Mouse (Mus musculus): ENCODE data around the gene Prr36. TPM values are rescaled to one million over a fixed set of nuclear protein-coding genes. Genes with fewer than 3 reads are reported as not detected.
A peak's percentile ranks its signal among the peaks of the same experiment; 100 is the strongest.

Prr36 gene
- total RNA-seq, 1 experiment from 2014 or later = 5.2 TPM

DNA sequence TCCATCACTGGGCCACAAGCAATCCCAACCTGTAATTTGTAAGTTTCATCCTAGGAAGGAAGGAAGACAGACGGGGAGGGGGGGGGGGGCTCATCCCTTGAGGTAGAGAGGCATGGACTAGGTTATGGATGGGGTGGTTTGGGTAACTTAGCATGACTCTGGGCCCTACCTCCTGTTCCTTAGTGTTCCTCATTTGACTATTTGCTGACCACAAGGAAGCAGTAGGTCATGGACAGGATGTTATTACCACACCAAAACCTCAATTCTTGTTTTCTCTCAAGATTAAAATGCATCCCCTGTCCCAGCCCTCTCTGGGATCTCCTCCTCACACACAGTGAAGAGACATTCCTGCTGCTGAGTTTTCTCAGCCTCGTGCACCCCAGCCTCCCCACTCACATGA, 15.9 kb downstream of the Prr36 start:
- DNase-seq = no peak

DNA sequence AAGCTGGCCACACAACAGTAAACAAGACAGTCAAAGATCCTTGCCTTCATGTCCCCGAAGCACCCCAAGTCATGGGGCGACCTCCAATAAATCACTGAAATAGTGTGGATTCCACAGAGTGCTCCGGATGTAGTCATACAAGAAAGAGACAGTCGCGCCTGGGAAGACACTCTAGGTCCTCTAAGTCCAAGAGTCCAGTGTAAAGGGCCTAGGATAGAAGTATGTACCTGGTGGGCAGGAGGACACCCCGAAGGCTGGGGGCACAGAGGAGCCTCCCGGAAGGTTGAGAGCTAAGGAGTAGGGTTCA, 23.7 kb downstream of the Prr36 start:
- DNase-seq = no peak

DNA sequence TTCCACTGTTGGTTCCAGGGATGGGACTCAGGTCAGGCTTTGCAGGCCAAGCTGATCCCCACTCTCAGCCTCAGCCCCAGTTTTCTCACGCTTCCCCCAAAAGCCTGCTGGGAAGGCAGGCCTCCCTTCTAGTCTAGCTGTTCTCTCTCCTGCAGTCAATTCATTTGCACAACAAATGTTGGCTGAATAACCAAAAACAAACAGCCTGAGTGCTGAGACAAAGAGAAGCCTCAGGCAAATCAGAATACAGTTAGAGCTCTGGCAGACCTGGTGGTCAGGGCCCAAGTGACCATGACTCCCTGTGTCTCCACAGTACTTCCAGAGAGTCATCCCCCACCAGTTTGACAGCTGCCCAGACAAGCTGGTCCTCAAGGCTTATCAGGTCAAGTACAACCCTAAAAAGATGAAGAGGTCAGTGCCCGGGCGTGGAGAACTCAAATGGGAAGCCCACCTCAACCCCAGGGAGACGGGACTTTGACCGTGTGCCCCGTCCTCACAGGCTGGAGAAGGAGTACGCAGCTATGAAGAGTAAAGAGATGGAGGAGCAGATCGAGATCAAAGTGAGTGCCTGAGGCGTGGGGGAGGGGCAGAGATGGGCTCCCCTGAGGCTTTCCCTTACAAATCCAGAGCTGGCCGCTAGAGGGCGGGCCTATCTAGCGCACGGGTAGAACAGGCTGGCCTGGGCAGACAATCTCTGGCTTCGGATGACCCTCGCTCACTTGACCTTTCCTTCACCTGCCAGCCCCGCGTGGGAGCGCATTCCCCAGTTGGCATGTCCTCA, 24.3 kb downstream of the Prr36 start:
- peak; percentile 91 for DNase-seq

DNA sequence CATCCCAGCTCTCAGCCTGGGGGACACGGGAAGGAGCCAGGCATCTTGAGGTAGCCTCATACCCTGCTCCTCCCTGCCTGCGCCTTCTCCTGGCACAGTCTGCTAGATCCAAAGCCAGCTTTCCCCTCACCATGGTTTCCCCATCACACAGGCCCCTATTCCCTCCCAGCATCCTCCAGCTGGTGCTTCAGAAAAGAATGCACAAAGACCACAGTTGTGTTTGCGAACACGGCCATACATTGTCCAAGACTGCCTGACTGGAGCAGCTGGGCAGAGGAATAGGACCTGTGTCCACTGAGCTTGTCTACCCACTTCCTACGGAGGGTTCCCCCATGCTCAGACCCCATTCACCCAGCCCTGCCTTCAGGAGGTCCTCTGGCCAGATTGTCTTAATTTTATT, 25.0 kb downstream of the Prr36 start:
- DNase-seq = no peak

DNA sequence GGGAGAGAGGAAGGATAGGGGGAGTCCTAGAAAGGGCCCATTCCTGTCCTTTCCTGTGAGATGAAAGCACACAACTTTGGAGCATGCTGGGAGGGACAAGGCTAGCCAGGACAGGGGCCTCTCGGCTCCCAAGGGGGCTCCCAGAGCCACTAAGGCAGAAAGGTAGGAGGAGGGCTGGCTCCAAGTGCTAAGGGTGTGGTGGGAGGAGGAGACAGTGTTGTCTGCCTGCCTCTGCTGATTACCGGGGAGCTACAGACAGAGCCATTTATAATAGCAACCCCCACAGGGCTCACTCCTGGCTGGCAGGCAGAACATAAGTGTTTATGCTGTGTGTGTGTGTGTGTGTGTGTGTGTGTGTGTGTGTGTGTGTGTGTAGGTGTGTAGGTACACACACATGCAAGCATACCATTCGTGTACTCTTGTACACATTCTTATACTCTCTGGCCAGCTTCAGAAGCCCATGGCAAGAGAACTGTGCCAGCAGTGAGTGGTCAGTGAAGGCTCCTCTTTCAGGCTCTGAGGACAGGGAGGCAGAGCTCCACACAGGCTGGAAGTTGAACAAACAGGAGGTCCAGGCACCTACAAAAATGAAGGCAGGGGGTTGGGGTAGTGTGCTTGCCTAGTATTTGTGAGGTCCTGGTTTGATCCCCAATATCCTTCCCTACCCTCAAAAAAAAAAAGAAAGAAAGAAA, 28.1 kb downstream of the Prr36 start:
- DNase-seq = no peak

DNA sequence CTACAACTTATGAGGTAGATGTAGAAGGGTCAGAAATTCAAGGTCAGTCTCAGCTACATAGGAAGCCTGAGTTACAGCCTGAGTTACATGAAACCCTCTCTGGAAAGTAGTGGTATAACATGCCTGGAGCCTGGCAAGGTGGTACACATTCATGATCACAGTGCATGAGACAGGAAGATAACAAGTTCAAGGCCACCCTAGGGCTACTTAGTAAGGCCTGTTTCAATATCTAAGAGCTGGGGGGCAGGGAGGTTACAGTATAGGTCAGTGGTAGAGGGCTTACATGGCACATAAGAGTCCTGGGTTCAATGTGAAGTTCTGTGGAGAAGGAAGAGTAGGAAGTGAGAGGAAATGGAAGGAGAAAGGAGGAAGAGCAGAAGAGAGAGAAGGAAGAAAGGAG, 28.7 kb downstream of the Prr36 start:
- DNase-seq = no peak

DNA sequence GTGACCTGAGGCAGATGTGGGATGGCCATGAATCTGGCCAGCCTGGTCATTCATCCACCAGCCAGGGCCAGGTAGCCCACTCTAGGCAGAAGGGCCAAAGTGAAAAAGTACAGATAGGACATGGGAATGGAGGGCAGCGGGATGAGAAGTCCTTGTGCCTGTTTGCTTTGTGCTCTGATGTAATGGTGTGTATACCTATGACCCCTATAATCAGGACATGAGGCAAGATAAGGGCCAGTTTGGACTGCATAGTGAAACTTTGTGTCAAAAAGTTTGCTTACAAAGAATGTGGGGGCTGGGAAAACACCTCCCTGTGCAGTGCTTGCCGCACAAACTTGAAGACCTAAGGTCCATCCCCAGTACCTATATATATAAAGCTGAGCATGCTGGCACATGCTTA, 31.1 kb downstream of the Prr36 start:
- no peak for DNase-seq

DNA sequence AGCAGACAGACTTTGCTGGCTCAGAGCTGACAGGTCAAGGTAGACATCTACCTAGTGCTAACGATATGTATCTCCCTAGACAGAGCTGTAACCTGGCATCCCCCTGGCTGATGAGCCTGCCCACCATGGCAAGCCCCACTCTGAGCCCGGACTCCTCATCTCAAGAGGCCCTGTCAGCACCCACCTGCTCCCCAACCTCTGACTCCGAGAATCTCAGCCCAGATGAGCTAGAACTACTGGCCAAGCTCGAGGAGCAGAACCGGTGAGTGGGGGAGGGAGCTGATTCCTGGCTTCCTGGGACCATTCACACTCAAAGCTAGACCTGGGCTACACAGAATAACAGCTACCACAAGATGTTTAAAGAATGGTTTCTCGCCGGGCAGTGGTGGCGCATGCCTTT, 33.9 kb downstream of the Prr36 start:
- no peak for DNase-seq

DNA sequence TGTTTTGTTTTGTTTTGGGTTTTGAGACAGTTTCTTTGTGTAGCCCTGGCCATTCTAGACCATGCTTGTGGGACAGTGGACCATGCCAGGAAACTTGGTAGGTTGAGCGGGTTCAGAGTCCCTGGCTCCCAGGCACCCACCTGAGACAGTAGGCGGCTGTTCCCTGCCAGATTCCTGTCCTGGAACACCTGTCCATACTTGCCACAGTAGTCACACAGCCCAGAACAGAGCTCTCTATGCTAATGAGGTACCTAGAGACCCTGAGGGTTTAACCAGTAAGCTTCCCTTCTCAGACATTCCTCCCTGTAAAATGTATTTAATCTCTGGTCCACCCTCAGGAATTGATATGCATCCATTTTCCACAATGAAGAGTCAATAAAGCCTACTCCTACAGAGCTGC, 43.2 kb downstream of the Prr36 start:
- no peak for DNase-seq

DNA sequence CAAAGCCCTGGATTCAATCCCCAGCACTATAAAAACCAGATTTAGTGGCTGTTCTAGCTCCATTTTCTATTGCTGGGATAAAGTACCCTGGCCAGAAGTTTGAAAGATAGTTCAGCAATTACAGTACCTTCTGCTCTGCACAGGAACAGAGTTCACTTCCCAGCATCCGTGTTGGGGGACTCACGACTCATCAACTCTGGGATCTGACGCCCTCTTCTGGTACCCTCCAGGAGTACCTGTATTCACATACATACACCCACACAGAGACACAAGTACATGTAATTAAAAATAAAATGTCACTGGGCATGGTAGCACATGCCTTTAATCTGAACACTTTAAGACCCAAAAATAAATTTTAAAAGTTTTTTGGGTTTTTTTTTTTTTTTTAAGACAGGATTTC, 44.8 kb downstream of the Prr36 start:
- DNase-seq = no peak

DNA sequence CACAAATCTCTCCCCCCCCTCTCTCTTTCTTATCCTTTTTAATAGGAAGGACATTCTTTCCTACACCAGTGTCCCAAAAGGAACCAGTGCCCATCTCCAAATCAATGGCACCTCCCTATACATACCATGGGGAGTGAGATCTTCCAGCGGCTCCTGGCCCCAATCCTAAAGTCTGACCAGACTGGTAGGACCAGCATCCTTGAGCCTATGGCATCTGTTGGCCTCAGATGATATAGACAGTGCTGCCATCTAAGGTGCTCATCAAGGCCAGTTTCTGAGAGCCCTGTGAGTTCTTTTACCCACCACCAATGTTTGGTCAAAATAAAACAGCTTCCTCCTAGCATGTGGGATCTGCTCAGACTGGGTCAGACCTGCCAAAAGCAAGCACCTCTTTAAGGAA, 49.3 kb downstream of the Prr36 start:
- DNase-seq = no peak

DNA sequence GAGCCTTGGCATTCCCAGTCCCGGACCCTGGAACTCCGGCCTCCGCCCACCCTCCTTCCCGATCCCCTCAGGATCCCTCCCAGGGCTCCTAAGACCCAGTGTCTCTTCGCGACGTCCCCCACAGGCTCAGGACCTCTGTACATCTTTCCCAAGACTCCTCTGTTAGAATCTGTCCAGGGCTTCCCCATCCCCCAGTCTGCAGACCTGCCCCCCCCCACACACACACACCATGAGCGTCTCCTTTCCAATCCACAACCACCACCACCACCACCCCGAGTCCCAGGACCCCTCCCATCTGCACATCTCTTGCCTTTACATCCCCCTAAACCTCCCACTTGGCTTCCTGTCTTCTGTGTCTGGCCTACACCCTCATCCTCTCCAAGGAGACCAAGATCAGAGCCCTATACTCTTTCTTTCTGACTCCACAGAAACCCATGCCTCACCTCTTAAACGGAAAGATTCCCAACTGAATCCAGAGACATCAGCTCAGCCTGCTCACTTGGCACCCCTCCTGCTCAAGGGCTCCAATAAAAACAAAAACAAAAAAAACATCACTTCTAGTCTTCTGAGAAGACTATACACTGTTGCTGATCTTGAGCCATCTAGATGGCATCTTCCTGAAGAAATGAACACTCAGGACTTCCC, 50.3 kb downstream of the Prr36 start:
- no peak for DNase-seq

DNA sequence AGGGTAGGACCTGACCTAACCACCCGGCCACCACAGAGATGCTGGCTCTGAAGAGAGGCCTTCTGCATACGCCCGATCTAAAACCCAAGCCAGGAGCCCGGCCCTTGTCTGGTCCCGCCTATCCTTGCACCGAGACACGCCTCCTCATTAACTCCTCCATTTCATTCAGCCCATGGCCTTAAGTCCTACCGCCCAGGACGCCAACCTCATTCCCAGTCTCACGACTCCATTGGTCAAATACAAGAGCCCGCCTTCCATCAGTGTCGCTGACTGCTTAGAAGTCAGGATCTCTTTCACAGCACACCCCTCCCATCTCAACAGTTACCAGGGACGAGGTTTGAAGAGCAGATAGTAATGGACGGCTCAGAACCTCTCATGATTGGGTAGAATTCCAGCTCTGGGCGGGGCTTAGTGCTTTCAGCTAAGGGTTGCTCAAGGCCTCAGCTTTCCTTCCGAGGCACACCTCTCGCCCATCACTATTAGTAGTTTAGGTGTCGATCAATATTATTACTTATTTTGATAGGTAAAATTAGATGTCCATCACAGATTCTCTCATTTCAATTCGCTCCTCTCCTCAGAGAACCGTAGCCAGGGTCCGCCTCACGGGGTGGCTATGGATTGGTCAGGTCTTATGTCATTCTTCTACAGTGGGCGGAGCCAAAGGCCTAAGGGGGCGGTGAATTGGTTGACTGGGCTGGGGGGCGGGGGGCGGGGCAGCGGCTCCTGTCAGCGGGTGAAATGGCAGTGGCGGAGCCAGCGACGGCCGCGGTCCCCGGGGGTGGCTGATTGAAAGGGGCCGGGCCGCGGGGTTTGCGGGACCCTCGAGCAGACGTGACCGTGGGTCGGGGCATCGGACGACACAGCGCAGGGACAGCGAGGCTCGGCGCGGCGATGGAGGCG, 51.2 kb downstream of the Prr36 start, which contains the start of gene Evi5l:
Evi5l (plus strand) TSS at position 716 of the 900 bp plus-strand sequence.
- peak; percentile 93 for DNase-seq

DNA sequence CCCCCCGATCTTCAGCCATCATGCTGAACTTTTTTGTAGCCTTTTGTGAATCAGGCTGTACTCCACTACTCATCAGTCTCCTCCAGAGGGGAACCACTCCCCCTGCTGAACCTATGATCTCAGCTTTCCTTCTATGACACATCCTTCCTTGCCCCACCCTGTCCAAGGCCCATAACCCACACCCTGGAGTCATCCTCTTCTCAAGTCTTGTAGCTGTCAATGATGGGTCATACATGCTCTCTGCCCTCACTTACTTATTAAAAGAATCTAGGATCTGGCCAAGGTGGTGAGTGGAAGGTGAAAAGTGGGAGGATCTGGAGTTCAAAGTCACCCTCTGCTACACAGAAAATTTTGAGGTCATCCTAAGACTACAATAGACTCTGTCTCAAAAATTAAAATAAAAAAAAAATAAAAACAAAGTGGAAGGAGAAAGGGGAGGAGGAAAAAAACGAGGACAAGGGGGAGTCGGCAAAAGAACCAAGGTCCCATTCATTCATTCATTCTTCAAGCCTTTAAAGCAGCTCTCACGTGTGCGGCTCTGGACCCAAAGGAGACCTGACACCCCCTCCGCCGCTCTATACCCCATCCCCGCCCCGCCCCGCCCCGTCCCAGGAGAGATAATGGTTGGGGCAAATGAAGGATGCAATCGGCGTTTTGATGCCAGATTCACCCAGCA, 51.9 kb downstream of the Prr36 start:
- no peak for DNase-seq

DNA sequence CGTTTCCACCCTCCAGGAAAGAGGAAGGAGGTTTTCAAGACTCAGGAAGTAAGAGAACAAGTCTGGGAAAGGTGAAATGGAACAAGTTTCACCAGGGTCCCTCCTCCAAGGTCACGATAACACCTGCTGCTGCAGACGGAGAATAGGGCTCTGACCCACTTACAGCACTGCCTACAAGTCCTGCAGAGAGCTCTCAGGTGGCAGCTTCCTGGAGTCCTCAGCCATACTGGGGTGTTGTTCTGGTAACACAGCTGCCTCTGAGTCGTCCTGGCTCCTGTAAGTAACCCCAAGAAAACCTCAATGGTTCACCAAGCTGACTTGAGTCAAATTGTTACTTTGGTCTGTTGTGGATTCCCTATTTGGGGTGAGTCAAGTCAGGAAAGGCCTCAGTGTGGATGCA, 54.5 kb downstream of the Prr36 start:
- no peak for DNase-seq

Other genes starting within 250 kb of the Prr36 start
- gene Cd209f, start 111.6 kb downstream of the Prr36 start, total RNA-seq (2021) = 0.88 and 1.6 TPM in 2 replicates
- 0.18 TPM in 1 of 2 replicates, not detected in the other for gene Cd209g, start 83.4 kb downstream of the Prr36 start, total RNA-seq (2021)
- gene Evi5l, start 50.9 kb downstream of the Prr36 start, total RNA-seq (2021) = 31.2 and 38.6 TPM in 2 replicates
- gene Lrrc8e, start 9.4 kb upstream of the Prr36 start, total RNA-seq (2021) = 18.0 and 18.6 TPM in 2 replicates
- gene Map2k7, start 21.3 kb upstream of the Prr36 start, total RNA-seq (2021) = 99.6 and 105 TPM in 2 replicates
- 1.1 and 3.0 TPM in 2 replicates for gene Gm49320, start 21.4 kb upstream of the Prr36 start, total RNA-seq (2021)
- 15.8 and 22.6 TPM in 2 replicates for gene Tgfbr3l, start 30.8 kb upstream of the Prr36 start, total RNA-seq (2021)
- gene Snapc2, start 35.6 kb upstream of the Prr36 start, total RNA-seq (2021) = 30.7 and 31.8 TPM in 2 replicates
- gene Ctxn1, start 41.8 kb upstream of the Prr36 start, total RNA-seq (2021) = 8.0 and 8.6 TPM in 2 replicates
- 107 and 120 TPM in 2 replicates for gene Timm44, start 58.5 kb upstream of the Prr36 start, total RNA-seq (2021)
- 18.8 and 20.2 TPM in 2 replicates for gene Ccl25, start 107.8 kb upstream of the Prr36 start, total RNA-seq (2021)
- 95.1 and 102 TPM in 2 replicates for gene Elavl1, start 108.0 kb upstream of the Prr36 start, total RNA-seq (2021)